Mouse (Mus musculus): ENCODE results near the gene 1600002K03Rik. TPM values are rescaled to one million over a fixed set of nuclear protein-coding genes. Genes with fewer than 3 reads are reported as not detected.
A peak's percentile ranks its signal among the peaks of the same experiment; 100 is the strongest.

1600002K03Rik gene
- polyA plus RNA-seq, 1 experiment: 7.6 TPM

- no peaks in the 10 kb centered on the region for H3K9me3 ChIP-seq (replicated peaks; ENCODE audit: control insufficient read depth, insufficient read depth, low read length, poor library complexity, severe bottlenecking)
- peaks cover 17% of the 10 kb centered on the region for H3K36me3 ChIP-seq (ENCODE audit: control insufficient read depth, insufficient read depth, low read length, poor library complexity, severe bottlenecking)
- H3K27me3 ChIP-seq (ENCODE audit: control insufficient read depth, insufficient read depth, low read length, poor library complexity, severe bottlenecking): no peaks in the 10 kb centered on the region
- H3K4me3 ChIP-seq (ENCODE audit: low read depth, low read length): no peak overlapping the region
- no peak overlapping the region for H3K9ac ChIP-seq (ENCODE audit: low read depth, poor library complexity, severe bottlenecking)
- H3K4me1 ChIP-seq (ENCODE audit: control insufficient read depth, insufficient read depth, low read length): no peaks in the 10 kb centered on the region
- H3K27ac ChIP-seq (ENCODE audit: insufficient read depth, low read length): no peak overlapping the region
- no peak for TF ChIP-seq POLR2A (IDR thresholded peaks at IDR 0.05; ENCODE audit: insufficient read depth, low read length)
- no peak for TF ChIP-seq EP300 (IDR thresholded peaks at IDR 0.05; ENCODE audit: insufficient read depth, low read depth, low read length)
- TF ChIP-seq CTCF (IDR thresholded peaks at IDR 0.05; ENCODE audit: low read depth, low read length): no peak
Observed at GRCm38 (mm10) chr10:80143664-80144063, 29.1 kb upstream of the 1600002K03Rik start.

GRCm38 (mm10) chr10:80144159-80144558 is 28.6 kb upstream of the 1600002K03Rik start:
- TF ChIP-seq POLR2A (IDR thresholded peaks at IDR 0.05; ENCODE audit: insufficient read depth, low read length) (no peak), CTCF (IDR thresholded peaks at IDR 0.05; ENCODE audit: low read depth, low read length) (no peak), EP300 (IDR thresholded peaks at IDR 0.05; ENCODE audit: insufficient read depth, low read depth, low read length) (no peak)
- Histone ChIP-seq H3K4me1 (ENCODE audit: control insufficient read depth, insufficient read depth, low read length) (no peaks in the 10 kb centered on the region), H3K9me3 (replicated peaks; ENCODE audit: control insufficient read depth, insufficient read depth, low read length, poor library complexity, severe bottlenecking) (no peaks in the 10 kb centered on the region), H3K9ac (ENCODE audit: low read depth, poor library complexity, severe bottlenecking) (no peak overlapping the region), H3K27me3 (ENCODE audit: control insufficient read depth, insufficient read depth, low read length, poor library complexity, severe bottlenecking) (no peaks in the 10 kb centered on the region), H3K4me3 (ENCODE audit: low read depth, low read length) (no peak overlapping the region), H3K36me3 (ENCODE audit: control insufficient read depth, insufficient read depth, low read length, poor library complexity, severe bottlenecking) (peaks cover 17% of the 10 kb centered on the region), H3K27ac (ENCODE audit: insufficient read depth, low read length) (no peak overlapping the region; the same call in 1 of the 2 replicates)

GRCm38 (mm10) chr10:80144864-80145838 is 27.6 kb upstream of the 1600002K03Rik start:
- TF ChIP-seq POLR2A (IDR thresholded peaks at IDR 0.05; ENCODE audit: insufficient read depth, low read length) (no peak), EP300 (IDR thresholded peaks at IDR 0.05; ENCODE audit: insufficient read depth, low read depth, low read length) (0 out of 2 replicates have a peak, but pooled peaks have one; percentile 8), CTCF (IDR thresholded peaks at IDR 0.05; ENCODE audit: low read depth, low read length) (peak; percentile 81)
- H3K4me1 ChIP-seq (ENCODE audit: control insufficient read depth, insufficient read depth, low read length): no peaks in the 10 kb centered on the region
- H3K9me3 ChIP-seq (replicated peaks; ENCODE audit: control insufficient read depth, insufficient read depth, low read length, poor library complexity, severe bottlenecking): no peaks in the 10 kb centered on the region
- no peak overlapping the region for H3K27ac ChIP-seq (ENCODE audit: insufficient read depth, low read length)
- no peaks in the 10 kb centered on the region for H3K27me3 ChIP-seq (ENCODE audit: control insufficient read depth, insufficient read depth, low read length, poor library complexity, severe bottlenecking)
- H3K36me3 ChIP-seq (ENCODE audit: control insufficient read depth, insufficient read depth, low read length, poor library complexity, severe bottlenecking): peaks cover 17% of the 10 kb centered on the region
- no peak overlapping the region for H3K4me3 ChIP-seq (ENCODE audit: low read depth, low read length)
- no peak overlapping the region for H3K9ac ChIP-seq (ENCODE audit: low read depth, poor library complexity, severe bottlenecking)

- no peaks in the 10 kb centered on the region for H3K27me3 ChIP-seq (ENCODE audit: control insufficient read depth, insufficient read depth, low read length, poor library complexity, severe bottlenecking)
- H3K4me1 ChIP-seq (ENCODE audit: control insufficient read depth, insufficient read depth, low read length): no peaks in the 10 kb centered on the region
- no peak overlapping the region for H3K4me3 ChIP-seq (ENCODE audit: low read depth, low read length)
- no peak overlapping the region for H3K9ac ChIP-seq (ENCODE audit: low read depth, poor library complexity, severe bottlenecking)
- TF ChIP-seq POLR2A (IDR thresholded peaks at IDR 0.05; ENCODE audit: insufficient read depth, low read length) (no peak), EP300 (IDR thresholded peaks at IDR 0.05; ENCODE audit: insufficient read depth, low read depth, low read length) (no peak), CTCF (IDR thresholded peaks at IDR 0.05; ENCODE audit: low read depth, low read length) (no peak)
- H3K9me3 ChIP-seq (replicated peaks; ENCODE audit: control insufficient read depth, insufficient read depth, low read length, poor library complexity, severe bottlenecking): no peaks in the 10 kb centered on the region
- peaks cover 17% of the 10 kb centered on the region for H3K36me3 ChIP-seq (ENCODE audit: control insufficient read depth, insufficient read depth, low read length, poor library complexity, severe bottlenecking)
- H3K27ac ChIP-seq (ENCODE audit: insufficient read depth, low read length): no peak overlapping the region
Observed at GRCm38 (mm10) chr10:80145896-80146295, 26.8 kb upstream of the 1600002K03Rik start.

GRCm38 (mm10) chr10:80146568-80147011 is 26.2 kb upstream of the 1600002K03Rik start:
- Histone ChIP-seq H3K36me3 (ENCODE audit: control insufficient read depth, insufficient read depth, low read length, poor library complexity, severe bottlenecking) (peaks cover 17% of the 10 kb centered on the region), H3K4me1 (ENCODE audit: control insufficient read depth, insufficient read depth, low read length) (no peaks in the 10 kb centered on the region), H3K4me3 (ENCODE audit: low read depth, low read length) (no peak overlapping the region), H3K27me3 (ENCODE audit: control insufficient read depth, insufficient read depth, low read length, poor library complexity, severe bottlenecking) (no peaks in the 10 kb centered on the region), H3K9me3 (replicated peaks; ENCODE audit: control insufficient read depth, insufficient read depth, low read length, poor library complexity, severe bottlenecking) (no peaks in the 10 kb centered on the region), H3K9ac (ENCODE audit: low read depth, poor library complexity, severe bottlenecking) (no peak overlapping the region), H3K27ac (ENCODE audit: insufficient read depth, low read length) (peak overlapping the region; percentile 25)
- TF ChIP-seq POLR2A (IDR thresholded peaks at IDR 0.05; ENCODE audit: insufficient read depth, low read length) (no peak), CTCF (IDR thresholded peaks at IDR 0.05; ENCODE audit: low read depth, low read length) (no peak)

Measured in ES-Bruce4 (cell line).